ENCODE assay signal across 13 mouse cellular contexts in the genomic region with DNA sequence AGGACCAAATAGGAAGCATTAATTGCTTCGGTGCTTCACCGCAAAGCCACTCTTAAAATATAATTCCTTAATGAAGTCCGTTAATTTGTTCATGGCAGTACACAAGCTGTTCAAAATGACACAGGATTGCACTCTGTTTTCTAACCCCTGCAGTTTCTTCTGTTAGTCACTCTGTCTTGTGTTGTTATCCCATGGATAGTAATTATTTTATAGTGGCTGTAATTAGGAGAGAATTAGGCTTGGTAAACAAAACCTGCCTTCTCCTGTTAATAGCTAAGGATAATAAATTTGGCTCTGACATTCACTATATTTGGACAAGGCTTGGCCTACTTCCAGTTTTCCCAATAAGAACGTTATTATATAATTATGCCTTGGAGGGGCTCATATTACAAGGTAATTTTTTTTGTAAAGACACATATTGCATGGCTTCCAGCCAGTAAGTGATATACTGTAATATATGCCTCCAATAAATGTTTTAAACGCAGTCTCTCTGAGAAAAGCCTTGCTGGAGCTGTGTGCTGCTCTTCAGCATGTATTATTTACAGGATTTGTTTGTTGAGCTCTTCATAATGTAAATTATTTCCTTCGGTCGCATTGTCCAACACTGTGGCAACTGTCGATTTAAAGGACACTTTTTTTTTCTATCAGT.
DNase-seq lines count a peak whose midpoint lies in the region; ATAC-seq and TF ChIP-seq lines count a peak whose summit lies in the region.
"Had no signal": no experiment of that assay in that cellular context is flagged by ENCODE, and none has a peak within 500 bp of the region (broad histone marks: within the 10 kb centered on the region; RNA-seq: fewer than 3 reads in every experiment).

No protein-coding gene starts in this region.

- H3K27me3 ChIP-seq in forebrain, embryonic 13.5 days: peaks cover 40% of the 10 kb centered on the region
- H3K27me3 ChIP-seq in forebrain, embryonic 11.5 days (ENCODE audit: control insufficient read depth, insufficient read depth, low read length): no peaks in the 10 kb centered on the region
- no peaks in the 10 kb centered on the region for H3K27me3 ChIP-seq in midbrain, postnatal 0 days (ENCODE audit: insufficient read depth, low read length)
- H3K27me3 ChIP-seq in midbrain, embryonic 16.5 days (ENCODE audit: control insufficient read depth, insufficient read depth, low read depth, low read length): no peaks in the 10 kb centered on the region
- H3K27me3 ChIP-seq in hindbrain, postnatal 0 days (ENCODE audit: insufficient read depth, low read length): no peaks in the 10 kb centered on the region
- H3K27me3 ChIP-seq: liver, embryonic 15.5 days had no signal

- TF ChIP-seq CTCF in midbrain, postnatal 0 days (IDR thresholded peaks at IDR 0.05): no peak
- TF ChIP-seq CTCF in hindbrain, postnatal 0 days (IDR thresholded peaks at IDR 0.05; ENCODE audit: low read depth): no peak

- no peak overlapping the region for H3K4me2 ChIP-seq in forebrain, embryonic 13.5 days
- no peak overlapping the region for H3K4me2 ChIP-seq in forebrain, embryonic 11.5 days (ENCODE audit: low read depth, low read length, severe bottlenecking)
- H3K4me2 ChIP-seq in midbrain, postnatal 0 days (ENCODE audit: low read depth, low read length, poor library complexity, severe bottlenecking): no peak overlapping the region
- H3K4me2 ChIP-seq in midbrain, embryonic 16.5 days (ENCODE audit: low read length): no peak overlapping the region
- no peak overlapping the region for H3K4me2 ChIP-seq in hindbrain, postnatal 0 days (ENCODE audit: low read depth, low read length)
- H3K4me2 ChIP-seq: liver, embryonic 15.5 days had no signal

- H3K27ac ChIP-seq in forebrain, embryonic 13.5 days: no peak overlapping the region
- H3K27ac ChIP-seq in forebrain, embryonic 11.5 days (ENCODE audit: low read depth, low read length): no peak overlapping the region
- no peak overlapping the region for H3K27ac ChIP-seq in midbrain, postnatal 0 days (ENCODE audit: low read depth, low read length)
- no peak overlapping the region for H3K27ac ChIP-seq in midbrain, embryonic 16.5 days (ENCODE audit: low read length)
- no peak overlapping the region for H3K27ac ChIP-seq in hindbrain, postnatal 0 days
- H3K27ac ChIP-seq: liver, embryonic 15.5 days had no signal

- no peaks in the 10 kb centered on the region for H3K36me3 ChIP-seq in forebrain, embryonic 13.5 days (ENCODE audit: poor library complexity, severe bottlenecking)
- no peaks in the 10 kb centered on the region for H3K36me3 ChIP-seq in forebrain, embryonic 11.5 days (ENCODE audit: control insufficient read depth, insufficient read depth, low read length)
- H3K36me3 ChIP-seq in midbrain, postnatal 0 days (ENCODE audit: insufficient read depth, low read length): no peaks in the 10 kb centered on the region
- H3K36me3 ChIP-seq in midbrain, embryonic 16.5 days (ENCODE audit: control insufficient read depth, insufficient read depth, low read length): no peaks in the 10 kb centered on the region
- no peaks in the 10 kb centered on the region for H3K36me3 ChIP-seq in hindbrain, postnatal 0 days (ENCODE audit: insufficient read depth, low read length)
- H3K36me3 ChIP-seq: liver, embryonic 15.5 days had no signal

- peak; percentile 69 for ATAC-seq in forebrain, embryonic 13.5 days
- no peak for ATAC-seq in forebrain, embryonic 11.5 days (replicated peaks; ENCODE audit: low FRiP score)
- ATAC-seq in midbrain, postnatal 0 days (ENCODE audit: low FRiP score): no peak
- ATAC-seq in midbrain, embryonic 16.5 days: no peak
- peak; percentile 47; the same call in 1 of the 2 replicates for ATAC-seq in hindbrain, postnatal 0 days

- H3K9ac ChIP-seq in forebrain, embryonic 13.5 days: no peak overlapping the region
- H3K9ac ChIP-seq in forebrain, embryonic 11.5 days (ENCODE audit: low read length): no peak overlapping the region
- no peak overlapping the region for H3K9ac ChIP-seq in midbrain, postnatal 0 days (replicated peaks; ENCODE audit: low read length, poor library complexity, severe bottlenecking)
- H3K9ac ChIP-seq in midbrain, embryonic 16.5 days (ENCODE audit: low read depth, low read length): no peak overlapping the region
- H3K9ac ChIP-seq in hindbrain, postnatal 0 days (replicated peaks; ENCODE audit: low read length): no peak overlapping the region
- H3K9ac ChIP-seq: liver, embryonic 15.5 days had no signal

- no peaks in the 10 kb centered on the region for H3K9me3 ChIP-seq in forebrain, embryonic 13.5 days (replicated peaks)
- no peaks in the 10 kb centered on the region for H3K9me3 ChIP-seq in forebrain, embryonic 11.5 days (ENCODE audit: control insufficient read depth, low read length)
- H3K9me3 ChIP-seq in midbrain, postnatal 0 days (ENCODE audit: low read length): no peaks in the 10 kb centered on the region
- H3K9me3 ChIP-seq in midbrain, embryonic 16.5 days (replicated peaks; ENCODE audit: control insufficient read depth, low read length, poor library complexity, severe bottlenecking): no peaks in the 10 kb centered on the region
- no peaks in the 10 kb centered on the region for H3K9me3 ChIP-seq in hindbrain, postnatal 0 days (ENCODE audit: low read length)
- H3K9me3 ChIP-seq: liver, embryonic 15.5 days had no signal

- DNase-seq in forebrain, embryonic 11.5 days (ENCODE audit: low spot score): no peak
- DNase-seq in midbrain, postnatal 0 days (ENCODE audit: low spot score): peak; percentile 62
- peak; percentile 42 for DNase-seq in hindbrain, postnatal 0 days (ENCODE audit: low spot score)
- DNase-seq in heart, adult 18-20 months: no peak
- DNase-seq in gastrocnemius, adult 18-20 months (ENCODE audit: low spot score): no peak
- no peak for DNase-seq in right cerebral cortex, adult 2 months (ENCODE audit: low spot score in 2 of 2)
- DNase-seq: cerebellum, postnatal 14 days; heart, adult 11 months; kidney, postnatal 10 days; thymus, postnatal 14 days had no signal

- no peak overlapping the region for H3K4me3 ChIP-seq in forebrain, embryonic 13.5 days
- H3K4me3 ChIP-seq in forebrain, embryonic 11.5 days (ENCODE audit: low read depth, low read length): no peak overlapping the region
- H3K4me3 ChIP-seq in midbrain, postnatal 0 days (ENCODE audit: low read depth, low read length): no peak overlapping the region
- H3K4me3 ChIP-seq in midbrain, embryonic 16.5 days (ENCODE audit: low read depth, low read length): no peak overlapping the region
- H3K4me3 ChIP-seq in hindbrain, postnatal 0 days (ENCODE audit: low read length): no peak overlapping the region
- H3K4me3 ChIP-seq: liver, embryonic 15.5 days had no signal

- WGBS in forebrain, embryonic 13.5 days: 45% methylated on average over 8 of the region's 8 CpGs
- WGBS in forebrain, embryonic 11.5 days: 77% methylated on average over 8 of the region's 8 CpGs
- WGBS in midbrain, postnatal 0 days: 62% methylated on average over 8 of the region's 8 CpGs
- 64% methylated on average over 8 of the region's 8 CpGs for WGBS in midbrain, embryonic 16.5 days
- 47% methylated on average over 8 of the region's 8 CpGs for WGBS in hindbrain, postnatal 0 days

- no peaks in the 10 kb centered on the region for H3K4me1 ChIP-seq in forebrain, embryonic 13.5 days
- no peaks in the 10 kb centered on the region for H3K4me1 ChIP-seq in forebrain, embryonic 11.5 days (replicated peaks; ENCODE audit: control insufficient read depth, insufficient read depth, low read length)
- H3K4me1 ChIP-seq in midbrain, postnatal 0 days (ENCODE audit: insufficient read depth, low read length): no peaks in the 10 kb centered on the region
- no peaks in the 10 kb centered on the region for H3K4me1 ChIP-seq in midbrain, embryonic 16.5 days (ENCODE audit: control insufficient read depth, insufficient read depth, low read length)
- no peaks in the 10 kb centered on the region for H3K4me1 ChIP-seq in hindbrain, postnatal 0 days (ENCODE audit: insufficient read depth, low read length)
- H3K4me1 ChIP-seq: liver, embryonic 15.5 days had no signal

Comparison
In these comparisons a context has a peak if more than half of its experiments do, and no peak if none do; other contexts are left out.
1. ATAC-seq: peak in forebrain, embryonic 13.5 days (single experiment) and hindbrain, postnatal 0 days (single experiment); none in forebrain, embryonic 11.5 days (single experiment), midbrain, postnatal 0 days (single experiment) and midbrain, embryonic 16.5 days (single experiment).
2. DNase-seq: peak in midbrain, postnatal 0 days (single experiment) and hindbrain, postnatal 0 days (single experiment); none in forebrain, embryonic 11.5 days (single experiment), heart, adult 18-20 months (0 of 2), gastrocnemius, adult 18-20 months (single experiment) and right cerebral cortex, adult 2 months (0 of 2).